Mouse (Mus musculus) brain, embryonic 14.5 days (tissue): ENCODE measurements around the gene Sh3bgrl.

Experiments used
- CTCF ChIP-seq: fragments of 200-500 bp; IDR thresholded peaks from 2 replicates; pipeline ENCODE4 v1.5.1; 2012; ENCODE audit warnings: inconsistent platforms, mild to moderate bottlenecking, moderate library complexity, borderline replicate concordance; ENCODE audit not compliant: insufficient read depth, insufficient read length; ENCODE audit errors: extremely low read depth
- POLR2A ChIP-seq: fragments of 200-500 bp; IDR thresholded peaks from 2 replicates; pipeline ENCODE4 v1.6.1; 2012; ENCODE audit warnings: mild to moderate bottlenecking, inconsistent platforms, borderline replicate concordance; ENCODE audit not compliant: poor library complexity, insufficient read depth, insufficient read length, severe bottlenecking; ENCODE audit errors: extremely low read depth

GRCm38 (mm10) chrX:109133500-109133899, 38.3 kb downstream of the Sh3bgrl start:
- TF ChIP-seq POLR2A (no peak), CTCF (no peak)
